Mouse (Mus musculus): ENCODE results near the gene Abcc4. TPM values are rescaled to one million over a fixed set of nuclear protein-coding genes. Genes with fewer than 3 reads are reported as not detected.
A peak's percentile ranks its signal among the peaks of the same experiment; 100 is the strongest.

The Abcc4 gene
- total and polyA plus RNA-seq, 3 experiments: 5.7 to 9.8 (median 9.1) TPM

DNA sequence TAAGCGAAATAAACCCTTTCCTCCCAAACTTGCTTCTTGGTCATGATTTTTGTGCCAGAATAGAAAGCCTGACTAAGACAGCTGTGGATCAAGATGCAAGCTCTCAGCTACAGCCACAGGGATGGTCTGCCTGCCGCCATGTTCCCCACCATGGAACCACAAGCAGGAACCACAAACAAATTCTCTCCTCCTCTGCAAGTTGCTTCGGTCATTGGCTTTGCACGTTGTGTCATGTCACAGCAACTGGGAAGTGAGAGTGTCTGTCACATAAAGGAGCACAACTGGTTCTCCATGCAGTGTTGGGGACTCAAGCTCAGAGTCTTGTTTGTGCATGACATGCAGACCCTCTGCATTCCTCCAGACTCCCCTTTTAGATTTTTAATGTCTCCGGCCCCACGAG, 20.4 kb downstream of the Abcc4 start:
- intact Hi-C loops (cut with DNase I): no loop called here
- 89% methylated on average over 6 of the region's 6 CpGs for WGBS
- no peak for TF ChIP-seq EP300 (IDR thresholded peaks at IDR 0.05; ENCODE audit: insufficient read depth, low read depth, low read length)
- TF ChIP-seq POLR2A (IDR thresholded peaks at IDR 0.05; ENCODE audit: insufficient read depth, low read depth, low read length): no peak
- no peak for TF ChIP-seq CTCF (IDR thresholded peaks at IDR 0.05)
- H3K27ac ChIP-seq: no peak overlapping the region
- DNase-seq: no peak
- H3K4me1 ChIP-seq (ENCODE audit: control insufficient read depth, insufficient read depth, low read length): peaks cover 6% of the 10 kb centered on the region
- H3K36me3 ChIP-seq (ENCODE audit: control insufficient read depth, insufficient read depth, low read length): no peaks in the 10 kb centered on the region
- no peak overlapping the region for H3K9ac ChIP-seq (ENCODE audit: low read depth, low read length)
- no peaks in the 10 kb centered on the region for H3K79me2 ChIP-seq (replicated peaks; ENCODE audit: control insufficient read depth, insufficient read depth, low read length)
- no peak overlapping the region for H3K4me3 ChIP-seq
- H3K27me3 ChIP-seq (ENCODE audit: control insufficient read depth, insufficient read depth, low read length): no peaks in the 10 kb centered on the region

DNA sequence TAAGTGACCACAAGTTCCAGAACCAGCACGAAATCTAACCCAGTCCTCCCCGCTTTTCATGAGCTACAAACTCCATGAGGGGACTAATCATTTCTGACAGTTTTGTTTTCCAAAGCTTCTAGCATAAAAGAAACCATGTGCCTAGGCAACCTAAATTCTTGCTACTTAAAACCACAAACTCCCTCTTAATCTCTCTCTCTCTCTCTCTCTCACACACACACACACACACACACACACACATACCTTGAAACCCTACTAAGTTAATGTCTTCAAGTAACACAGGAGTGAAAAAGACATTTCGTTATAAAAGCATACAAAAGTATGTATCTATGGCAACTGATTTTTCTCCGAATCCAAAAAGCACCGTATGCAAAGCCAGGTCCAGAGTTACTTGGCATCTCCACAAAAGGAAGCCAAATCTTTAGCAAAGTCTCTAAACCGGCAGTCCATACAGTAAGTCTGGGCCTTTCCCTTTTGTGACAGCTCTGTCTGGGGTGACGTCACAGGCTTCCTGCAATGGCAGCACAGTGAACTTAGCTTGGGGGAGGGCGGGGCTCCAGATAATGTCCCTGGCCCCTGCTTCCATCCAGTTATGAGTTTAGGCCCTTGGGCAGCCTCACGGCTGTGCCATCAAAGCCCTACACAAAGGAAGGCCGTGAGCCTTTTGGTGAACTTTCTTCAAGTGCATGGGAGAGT, 23.5 kb downstream of the Abcc4 start:
- no peaks in the 10 kb centered on the region for H3K27me3 ChIP-seq (ENCODE audit: control insufficient read depth, insufficient read depth, low read length)

GRCm38 (mm10) chr14:118681087-118681486, 24.9 kb downstream of the Abcc4 start:
- intact Hi-C loops (cut with DNase I): no loop called here
- Histone ChIP-seq H3K9ac (ENCODE audit: low read depth, low read length) (no peak overlapping the region), H3K4me3 (no peak overlapping the region), H3K79me2 (replicated peaks; ENCODE audit: control insufficient read depth, insufficient read depth, low read length) (no peaks in the 10 kb centered on the region), H3K27me3 (ENCODE audit: control insufficient read depth, insufficient read depth, low read length) (no peaks in the 10 kb centered on the region), H3K36me3 (ENCODE audit: control insufficient read depth, insufficient read depth, low read length) (no peaks in the 10 kb centered on the region), H3K27ac (no peak overlapping the region), H3K4me1 (ENCODE audit: control insufficient read depth, insufficient read depth, low read length) (no peaks in the 10 kb centered on the region)
- TF ChIP-seq POLR2A (IDR thresholded peaks at IDR 0.05; ENCODE audit: insufficient read depth, low read depth, low read length) (no peak), CTCF (IDR thresholded peaks at IDR 0.05) (no peak), EP300 (IDR thresholded peaks at IDR 0.05; ENCODE audit: insufficient read depth, low read depth, low read length) (no peak)
- no peak for DNase-seq
- WGBS: 72% methylated on average over 8 of the region's 8 CpGs

More for the DNA sequence above, 23.5 kb downstream of the Abcc4 start:
- no peak for DNase-seq
- H3K36me3 ChIP-seq (ENCODE audit: control insufficient read depth, insufficient read depth, low read length): no peaks in the 10 kb centered on the region
- H3K4me3 ChIP-seq: no peak overlapping the region
- H3K9ac ChIP-seq (ENCODE audit: low read depth, low read length): no peak overlapping the region
- no peaks in the 10 kb centered on the region for H3K4me1 ChIP-seq (ENCODE audit: control insufficient read depth, insufficient read depth, low read length)
- TF ChIP-seq EP300 (IDR thresholded peaks at IDR 0.05; ENCODE audit: insufficient read depth, low read depth, low read length) (no peak), CTCF (IDR thresholded peaks at IDR 0.05) (no peak), POLR2A (IDR thresholded peaks at IDR 0.05; ENCODE audit: insufficient read depth, low read depth, low read length) (no peak)
- H3K79me2 ChIP-seq (replicated peaks; ENCODE audit: control insufficient read depth, insufficient read depth, low read length): no peaks in the 10 kb centered on the region
- 71% methylated on average over 10 of the region's 10 CpGs for WGBS
- H3K27ac ChIP-seq: no peak overlapping the region
- intact Hi-C loops (cut with DNase I): no loop called here

GRCm38 (mm10) chr14:118678279-118678985, 27.6 kb downstream of the Abcc4 start:
- Histone ChIP-seq H3K4me3 (no peak overlapping the region), H3K27me3 (ENCODE audit: control insufficient read depth, insufficient read depth, low read length) (no peaks in the 10 kb centered on the region), H3K27ac (no peak overlapping the region), H3K36me3 (ENCODE audit: control insufficient read depth, insufficient read depth, low read length) (no peaks in the 10 kb centered on the region), H3K4me1 (ENCODE audit: control insufficient read depth, insufficient read depth, low read length) (peaks cover 6% of the 10 kb centered on the region), H3K79me2 (replicated peaks; ENCODE audit: control insufficient read depth, insufficient read depth, low read length) (no peaks in the 10 kb centered on the region; the same call in 1 of the 2 replicates), H3K9ac (ENCODE audit: low read depth, low read length) (no peak overlapping the region)
- intact Hi-C loops (cut with DNase I): no loop called here
- TF ChIP-seq EP300 (IDR thresholded peaks at IDR 0.05; ENCODE audit: insufficient read depth, low read depth, low read length) (no peak), CTCF (IDR thresholded peaks at IDR 0.05) (peak; percentile 32)
- 86% methylated on average over 9 of the region's 9 CpGs for WGBS
- no peak for DNase-seq

DNA sequence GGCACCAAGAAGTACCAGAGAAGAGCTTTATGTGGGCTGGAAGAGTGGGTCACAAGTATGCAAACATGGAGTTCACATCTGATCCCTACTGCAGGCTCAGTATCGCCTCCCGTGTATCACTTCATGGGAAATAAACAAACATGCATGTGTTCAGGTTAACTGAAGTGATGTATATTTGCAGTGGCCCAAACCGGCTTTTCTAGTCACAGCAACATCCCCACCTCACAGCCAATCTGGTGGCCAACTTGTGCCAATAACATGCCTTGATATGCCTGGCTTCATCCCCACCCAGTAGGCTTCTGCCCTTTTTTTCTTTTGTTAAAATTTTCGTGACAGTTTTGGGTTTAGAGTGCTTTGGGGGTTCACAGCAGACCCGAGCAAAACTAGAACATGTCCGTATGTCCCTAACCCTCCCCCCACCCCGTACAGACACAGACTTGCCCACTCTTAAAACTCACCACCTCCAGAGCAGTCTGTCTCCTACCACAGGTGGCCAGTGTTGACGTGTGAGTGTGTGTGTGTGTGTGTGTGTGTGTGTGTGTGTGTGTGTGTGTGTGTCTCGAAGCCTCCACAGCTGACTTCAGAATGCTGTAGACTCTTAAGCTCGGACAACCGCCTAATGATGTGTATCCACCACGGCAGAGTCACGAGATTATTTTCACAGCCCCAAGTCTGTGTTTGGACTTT, 29.6 kb downstream of the Abcc4 start:
- no peaks in the 10 kb centered on the region for H3K27me3 ChIP-seq (ENCODE audit: control insufficient read depth, insufficient read depth, low read length)
- 76% methylated on average over 12 of the region's 13 CpGs for WGBS
- H3K4me3 ChIP-seq: no peak overlapping the region
- peaks cover 6% of the 10 kb centered on the region for H3K4me1 ChIP-seq (ENCODE audit: control insufficient read depth, insufficient read depth, low read length)
- H3K36me3 ChIP-seq (ENCODE audit: control insufficient read depth, insufficient read depth, low read length): no peaks in the 10 kb centered on the region
- no peak overlapping the region for H3K27ac ChIP-seq
- no peaks in the 10 kb centered on the region; the same call in 1 of the 2 replicates for H3K79me2 ChIP-seq (replicated peaks; ENCODE audit: control insufficient read depth, insufficient read depth, low read length)
- TF ChIP-seq POLR2A (IDR thresholded peaks at IDR 0.05; ENCODE audit: insufficient read depth, low read depth, low read length): no peak
- TF ChIP-seq CTCF (IDR thresholded peaks at IDR 0.05): no peak
- TF ChIP-seq EP300 (IDR thresholded peaks at IDR 0.05; ENCODE audit: insufficient read depth, low read depth, low read length): no peak
- DNase-seq: no peak
- no peak overlapping the region for H3K9ac ChIP-seq (ENCODE audit: low read depth, low read length)
- intact Hi-C loops (cut with DNase I): no loop called here

Data from heart, adult 2 months (tissue).